Mouse (Mus musculus) large intestine, adult 2 months (tissue): ENCODE data around the gene Npff. TPM values are rescaled to one million over a fixed set of nuclear protein-coding genes. Genes with fewer than 3 reads are reported as not detected.

Experiments
- DNase-seq: peaks from one replicate; pipeline ENCODE4 v3.0.0-alpha.2; 2012; ENCODE audit warnings: low read depth, low spot score
- WGBS: fragments of 180-500 bp; shearing (Covaris S2); methylation state at CpG from one replicate; pipeline ENCODE4 v1.1.7; 2018; 5-methylcytosine and 5-hydroxymethylcytosine counted together
- polyA plus RNA-seq: library from polyadenylated mRNA; depleted of rRNA; stranded (reverse); fragments of >200 nt; gene quantifications from 2 replicates; pipeline ENCODE4 v1.2.3, GENCODE M21; 2012

Npff gene
- polyA plus RNA-seq, 1 experiment, result 3.1 TPM

- WGBS, result 10% methylated on average over 2 of the region's 2 CpGs
- DNase-seq, result no peak
Measured at GRCm38 (mm10) chr15:102506464-102506830, 18.3 kb downstream of the Npff start.

- DNase-seq, result no peak
- WGBS, result 68% methylated on average over 9 of the region's 9 CpGs
Measured at GRCm38 (mm10) chr15:102505770-102506463, 18.8 kb downstream of the Npff start.

GRCm38 (mm10) chr15:102505073-102505769 lies 19.5 kb downstream of the Npff start:
- WGBS, result 66% methylated on average over 12 of the region's 12 CpGs
- DNase-seq, result no peak

- 88% methylated on average over 9 of the region's 9 CpGs for WGBS
- DNase-seq, result no peak
Measured at GRCm38 (mm10) chr15:102503924-102504782, 20.6 kb downstream of the Npff start.

- whole genome bisulfite sequencing, result 89% methylated on average over 1 of the region's 1 CpGs
- no peak for DNase-seq
Measured at GRCm38 (mm10) chr15:102503447-102503846, 21.3 kb downstream of the Npff start, which contains the start of gene Gm10337. Gene Gm10337 (plus strand): TSS chr15:102503722.

GRCm38 (mm10) chr15:102502254-102502840 lies 22.4 kb downstream of the Npff start:
- no peak for DNase-seq
- 39% methylated on average over 9 of the region's 9 CpGs for WGBS

GRCm38 (mm10) chr15:102501084-102501814 lies 23.5 kb downstream of the Npff start:
- no peak for DNase-seq
- 77% methylated on average over 19 of the region's 19 CpGs for WGBS

- 90% methylated on average over 5 of the region's 5 CpGs for WGBS
- DNase-seq, result no peak
Measured at GRCm38 (mm10) chr15:102500479-102500878, 24.3 kb downstream of the Npff start.

GRCm38 (mm10) chr15:102499851-102500250 lies 24.9 kb downstream of the Npff start:
- WGBS, result 84% methylated on average over 6 of the region's 6 CpGs
- no peak for DNase-seq

GRCm38 (mm10) chr15:102499370-102499769 lies 25.4 kb downstream of the Npff start:
- DNase-seq, result no peak
- WGBS, result 43% methylated on average over 3 of the region's 3 CpGs

GRCm38 (mm10) chr15:102498322-102498721 lies 26.4 kb downstream of the Npff start:
- DNase-seq, result no peak
- 81% methylated on average over 3 of the region's 3 CpGs for WGBS

- 59% methylated on average over 1 of the region's 1 CpGs for WGBS
- DNase-seq, result no peak
Measured at GRCm38 (mm10) chr15:102487664-102488063, 37.1 kb downstream of the Npff start.

GRCm38 (mm10) chr15:102485853-102486252 lies 38.9 kb downstream of the Npff start:
- WGBS, result 93% methylated on average over 12 of the region's 12 CpGs
- DNase-seq, result no peak

GRCm38 (mm10) chr15:102483136-102483535 lies 41.6 kb downstream of the Npff start:
- 94% methylated on average over 3 of the region's 3 CpGs for WGBS

GRCm38 (mm10) chr15:102474520-102474919 lies 50.2 kb downstream of the Npff start:
- DNase-seq, result no peak
- 76% methylated on average over 2 of the region's 2 CpGs for WGBS

More at GRCm38 (mm10) chr15:102483136-102483535, 41.6 kb downstream of the Npff start:
- DNase-seq, result no peak
